Mouse (Mus musculus): ENCODE results near the gene Olfr403. TPM values are rescaled to one million over a fixed set of nuclear protein-coding genes. Genes with fewer than 3 reads are reported as not detected.
"Not testable (repeated sequence)": the region's sequence is repeated elsewhere in the genome, so short reads cannot be mapped to it uniquely, and the experiment has no call there.

Olfr403 gene
- polyA plus RNA-seq (2012; ENCODE audit: insufficient read depth, insufficient read length, missing spikeins): not detected in 2 replicates

GRCm38 (mm10) chr11:74185949-74186348 lies at the start of gene Olfr403:
Olfr403 (plus strand) TSS chr11:74186249.
- TF ChIP-seq CTCF (IDR thresholded peaks at IDR 0.05; ENCODE audit: low read depth, low read length) (no peak), POLR2A (IDR thresholded peaks at IDR 0.05; ENCODE audit: borderline replicate concordance, low read depth, low read length) (no peak)
- Histone ChIP-seq H3K4me3 (ENCODE audit: insufficient read depth, low read length) (no peak within 1 kb of the TSS), H3K27ac (ENCODE audit: insufficient read depth, low read depth, low read length) (no peak within 1 kb of the TSS), H3K4me1 (ENCODE audit: control insufficient read depth, insufficient read depth, low read length) (no peaks in the 10 kb centered on the region)

GRCm38 (mm10) chr11:74140001-74140400 lies 46.0 kb upstream of the Olfr403 start:
- H3K4me3 ChIP-seq (ENCODE audit: insufficient read depth, low read length); H3K27ac ChIP-seq (ENCODE audit: insufficient read depth, low read depth, low read length); H3K4me1 ChIP-seq (ENCODE audit: control insufficient read depth, insufficient read depth, low read length): not testable (repeated sequence)

GRCm38 (mm10) chr11:74145866-74146265 lies 40.2 kb upstream of the Olfr403 start:
- H3K4me1 ChIP-seq (ENCODE audit: control insufficient read depth, insufficient read depth, low read length): no peaks in the 10 kb centered on the region
- no peak overlapping the region for H3K4me3 ChIP-seq (ENCODE audit: insufficient read depth, low read length)
- TF ChIP-seq POLR2A (IDR thresholded peaks at IDR 0.05; ENCODE audit: borderline replicate concordance, low read depth, low read length) (no peak), CTCF (IDR thresholded peaks at IDR 0.05; ENCODE audit: low read depth, low read length) (no peak)
- no peak overlapping the region for H3K27ac ChIP-seq (ENCODE audit: insufficient read depth, low read depth, low read length)

- no peak for TF ChIP-seq CTCF (IDR thresholded peaks at IDR 0.05; ENCODE audit: low read depth, low read length)
- no peak for TF ChIP-seq POLR2A (IDR thresholded peaks at IDR 0.05; ENCODE audit: borderline replicate concordance, low read depth, low read length)
- H3K27ac ChIP-seq (ENCODE audit: insufficient read depth, low read depth, low read length): no peak within 1 kb of the TSS
- H3K4me1 ChIP-seq (ENCODE audit: control insufficient read depth, insufficient read depth, low read length): no peaks in the 10 kb centered on the region
- no peak within 1 kb of the TSS for H3K4me3 ChIP-seq (ENCODE audit: insufficient read depth, low read length)
Observed at GRCm38 (mm10) chr11:74153229-74153628, 32.8 kb upstream of the Olfr403 start, which contains the start of gene Olfr402. Olfr402 (plus strand) TSS chr11:74153529.

GRCm38 (mm10) chr11:74168771-74169170 lies 17.3 kb upstream of the Olfr403 start:
- Histone ChIP-seq H3K4me1 (ENCODE audit: control insufficient read depth, insufficient read depth, low read length) (no peaks in the 10 kb centered on the region), H3K4me3 (ENCODE audit: insufficient read depth, low read length) (no peak overlapping the region), H3K27ac (ENCODE audit: insufficient read depth, low read depth, low read length) (no peak overlapping the region)
- TF ChIP-seq POLR2A (IDR thresholded peaks at IDR 0.05; ENCODE audit: borderline replicate concordance, low read depth, low read length) (no peak), CTCF (IDR thresholded peaks at IDR 0.05; ENCODE audit: low read depth, low read length) (no peak)

- TF ChIP-seq CTCF (IDR thresholded peaks at IDR 0.05; ENCODE audit: low read depth, low read length) (no peak), POLR2A (IDR thresholded peaks at IDR 0.05; ENCODE audit: borderline replicate concordance, low read depth, low read length) (no peak)
- Histone ChIP-seq H3K4me1 (ENCODE audit: control insufficient read depth, insufficient read depth, low read length) (no peaks in the 10 kb centered on the region), H3K27ac (ENCODE audit: insufficient read depth, low read depth, low read length) (no peak overlapping the region), H3K4me3 (ENCODE audit: insufficient read depth, low read length) (no peak overlapping the region)
Observed at GRCm38 (mm10) chr11:74183168-74183567, 2.9 kb upstream of the Olfr403 start.

GRCm38 (mm10) chr11:74183745-74184144 lies 2.3 kb upstream of the Olfr403 start:
- TF ChIP-seq CTCF (IDR thresholded peaks at IDR 0.05; ENCODE audit: low read depth, low read length) (no peak), POLR2A (IDR thresholded peaks at IDR 0.05; ENCODE audit: borderline replicate concordance, low read depth, low read length) (no peak)
- Histone ChIP-seq H3K4me1 (ENCODE audit: control insufficient read depth, insufficient read depth, low read length) (no peaks in the 10 kb centered on the region), H3K4me3 (ENCODE audit: insufficient read depth, low read length) (no peak overlapping the region), H3K27ac (ENCODE audit: insufficient read depth, low read depth, low read length) (no peak overlapping the region)

GRCm38 (mm10) chr11:74211279-74211678 lies 25.2 kb downstream of the Olfr403 start, which contains the start of gene Olfr43:
Olfr43 (minus strand) TSS chr11:74211379.
- Histone ChIP-seq H3K4me3 (ENCODE audit: insufficient read depth, low read length) (no peak within 1 kb of the TSS), H3K4me1 (ENCODE audit: control insufficient read depth, insufficient read depth, low read length) (no peaks in the 10 kb centered on the region), H3K27ac (ENCODE audit: insufficient read depth, low read depth, low read length) (no peak within 1 kb of the TSS)
- no peak for TF ChIP-seq CTCF (IDR thresholded peaks at IDR 0.05; ENCODE audit: low read depth, low read length)
- no peak for TF ChIP-seq POLR2A (IDR thresholded peaks at IDR 0.05; ENCODE audit: borderline replicate concordance, low read depth, low read length)

GRCm38 (mm10) chr11:74241201-74241600 lies 55.2 kb downstream of the Olfr403 start:
- Histone ChIP-seq H3K27ac (ENCODE audit: insufficient read depth, low read depth, low read length) (no peak overlapping the region), H3K4me3 (ENCODE audit: insufficient read depth, low read length) (no peak overlapping the region), H3K4me1 (ENCODE audit: control insufficient read depth, insufficient read depth, low read length) (no peaks in the 10 kb centered on the region)
- TF ChIP-seq CTCF (IDR thresholded peaks at IDR 0.05; ENCODE audit: low read depth, low read length) (no peak), POLR2A (IDR thresholded peaks at IDR 0.05; ENCODE audit: borderline replicate concordance, low read depth, low read length) (no peak)

Other genes starting within 250 kb of the Olfr403 start
- gene Olfr23, start 249.6 kb upstream of the Olfr403 start, polyA plus RNA-seq (2012; ENCODE audit: insufficient read depth, insufficient read length, missing spikeins): not detected in 2 replicates
- not detected in 2 replicates for gene Olfr397, start 225.4 kb upstream of the Olfr403 start, polyA plus RNA-seq (2012; ENCODE audit: insufficient read depth, insufficient read length, missing spikeins)
- gene Olfr398, start 195.8 kb upstream of the Olfr403 start, polyA plus RNA-seq (2012; ENCODE audit: insufficient read depth, insufficient read length, missing spikeins): not detected in 2 replicates
- gene Olfr139, start 129.7 kb upstream of the Olfr403 start, polyA plus RNA-seq (2012; ENCODE audit: insufficient read depth, insufficient read length, missing spikeins): not detected in 2 replicates
- gene Olfr399, start 129.6 kb upstream of the Olfr403 start, polyA plus RNA-seq (2012; ENCODE audit: insufficient read depth, insufficient read length, missing spikeins): not detected in 2 replicates
- 0.21 TPM in 1 of 2 replicates, not detected in the other for gene Zfp616, start 116.3 kb upstream of the Olfr403 start, polyA plus RNA-seq (2012; ENCODE audit: insufficient read depth, insufficient read length, missing spikeins)
- not detected in 2 replicates for gene Olfr401, start 72.5 kb upstream of the Olfr403 start, polyA plus RNA-seq (2012; ENCODE audit: insufficient read depth, insufficient read length, missing spikeins)
- gene Olfr402, start 32.7 kb upstream of the Olfr403 start, polyA plus RNA-seq (2012; ENCODE audit: insufficient read depth, insufficient read length, missing spikeins): not detected in 2 replicates
- gene Olfr43, start 25.1 kb downstream of the Olfr403 start, polyA plus RNA-seq (2012; ENCODE audit: insufficient read depth, insufficient read length, missing spikeins): not detected in 2 replicates
- gene Olfr406, start 73.6 kb downstream of the Olfr403 start, polyA plus RNA-seq (2012; ENCODE audit: insufficient read depth, insufficient read length, missing spikeins): not detected in 2 replicates
- gene Olfr59, start 97.5 kb downstream of the Olfr403 start, polyA plus RNA-seq (2012; ENCODE audit: insufficient read depth, insufficient read length, missing spikeins): not detected in 2 replicates
- not detected in 2 replicates for gene Olfr410, start 151.8 kb downstream of the Olfr403 start, polyA plus RNA-seq (2012; ENCODE audit: insufficient read depth, insufficient read length, missing spikeins)
- not detected in 2 replicates for gene Olfr411, start 166.4 kb downstream of the Olfr403 start, polyA plus RNA-seq (2012; ENCODE audit: insufficient read depth, insufficient read length, missing spikeins)
- not detected in 2 replicates for gene Olfr412, start 175.8 kb downstream of the Olfr403 start, polyA plus RNA-seq (2012; ENCODE audit: insufficient read depth, insufficient read length, missing spikeins)